Mouse (Mus musculus): ENCODE measurements around the gene Lhfpl2.

Gene Lhfpl2

GRCm38 (mm10) chr13:94212179-94212578 is 154.6 kb downstream of the Lhfpl2 start:
- peak; percentile 20 for DNase-seq (ENCODE audit: low read depth, low spot score)

GRCm38 (mm10) chr13:94212716-94213115 is 155.1 kb downstream of the Lhfpl2 start:
- DNase-seq (ENCODE audit: low read depth, low spot score), result no peak

- peak; percentile 69 for DNase-seq (ENCODE audit: low read depth, low spot score)
Observed at GRCm38 (mm10) chr13:94223609-94224008, 166.0 kb downstream of the Lhfpl2 start.

GRCm38 (mm10) chr13:94224717-94225705 is 167.4 kb downstream of the Lhfpl2 start:
- DNase-seq (ENCODE audit: low read depth, low spot score), result no peak

GRCm38 (mm10) chr13:94231871-94232270 is 174.3 kb downstream of the Lhfpl2 start:
- DNase-seq (ENCODE audit: low read depth, low spot score), result peak; percentile 29

GRCm38 (mm10) chr13:94239488-94239887 is 181.9 kb downstream of the Lhfpl2 start:
- no peak for DNase-seq (ENCODE audit: low read depth, low spot score)

GRCm38 (mm10) chr13:94240111-94240510 is 182.5 kb downstream of the Lhfpl2 start:
- peak; percentile 20 for DNase-seq (ENCODE audit: low read depth, low spot score)

- no peak for DNase-seq (ENCODE audit: low read depth, low spot score)
Observed at GRCm38 (mm10) chr13:94240873-94241272, 183.3 kb downstream of the Lhfpl2 start.

- no peak for DNase-seq (ENCODE audit: low read depth, low spot score)
Observed at GRCm38 (mm10) chr13:94241892-94242524, 184.4 kb downstream of the Lhfpl2 start.

GRCm38 (mm10) chr13:94242897-94243296 is 185.3 kb downstream of the Lhfpl2 start:
- DNase-seq (ENCODE audit: low read depth, low spot score), result no peak

Data from brain, adult 2 months (tissue).